Mouse (Mus musculus) ES-CJ7 (cell line): Measurements from ENCODE around the gene Rxra.

Experiments
- DNase-seq: peaks from one replicate; pipeline ENCODE4 v3.0.0; 2011; ENCODE audit warnings: low read depth, low spot score

The Rxra gene

DNA sequence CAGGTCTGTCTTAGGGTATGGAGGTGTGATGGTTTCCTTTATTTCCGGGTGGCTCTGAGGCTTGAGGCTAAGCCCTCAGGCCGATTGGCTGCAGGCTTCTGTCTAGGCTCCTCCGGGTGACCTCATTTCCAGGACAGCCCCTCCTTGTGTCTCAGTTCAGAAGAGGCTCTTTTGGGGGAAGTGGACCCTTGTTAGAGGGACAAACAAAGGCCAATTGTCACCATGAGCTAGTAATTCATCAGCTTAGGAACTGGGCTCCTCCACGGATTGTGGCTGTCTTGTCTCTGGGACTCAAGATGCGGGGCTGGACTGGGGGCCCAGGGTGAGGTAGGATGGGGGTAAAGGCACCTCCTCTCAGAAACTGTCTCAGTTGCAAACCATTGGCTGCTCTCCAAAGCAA, 5.5 kb upstream of the Rxra start:
- no peak for DNase-seq

DNA sequence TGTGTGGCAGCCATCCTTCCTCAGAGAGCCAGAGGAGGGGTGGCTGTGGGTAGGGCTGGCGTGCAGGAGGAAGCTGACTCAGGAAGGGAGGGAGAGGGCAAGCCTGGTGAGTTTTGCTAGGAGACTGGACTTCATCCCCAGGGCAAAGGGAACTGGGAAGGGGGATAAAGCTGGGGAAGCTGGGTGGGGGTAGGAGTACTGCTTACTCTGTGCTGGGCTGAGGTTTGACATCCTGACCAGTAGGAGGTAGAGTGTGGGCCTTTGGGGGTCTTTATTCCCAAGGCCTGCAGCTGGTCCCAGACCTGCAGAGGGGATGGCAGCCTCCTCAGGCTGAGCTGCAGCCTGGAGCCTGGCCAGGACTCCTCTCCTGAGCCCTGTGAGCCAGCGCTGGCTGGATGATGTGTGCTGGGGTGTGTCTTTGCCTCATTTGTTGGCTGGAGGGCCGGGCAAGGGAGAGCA, 4.6 kb upstream of the Rxra start:
- DNase-seq = no peak

DNA sequence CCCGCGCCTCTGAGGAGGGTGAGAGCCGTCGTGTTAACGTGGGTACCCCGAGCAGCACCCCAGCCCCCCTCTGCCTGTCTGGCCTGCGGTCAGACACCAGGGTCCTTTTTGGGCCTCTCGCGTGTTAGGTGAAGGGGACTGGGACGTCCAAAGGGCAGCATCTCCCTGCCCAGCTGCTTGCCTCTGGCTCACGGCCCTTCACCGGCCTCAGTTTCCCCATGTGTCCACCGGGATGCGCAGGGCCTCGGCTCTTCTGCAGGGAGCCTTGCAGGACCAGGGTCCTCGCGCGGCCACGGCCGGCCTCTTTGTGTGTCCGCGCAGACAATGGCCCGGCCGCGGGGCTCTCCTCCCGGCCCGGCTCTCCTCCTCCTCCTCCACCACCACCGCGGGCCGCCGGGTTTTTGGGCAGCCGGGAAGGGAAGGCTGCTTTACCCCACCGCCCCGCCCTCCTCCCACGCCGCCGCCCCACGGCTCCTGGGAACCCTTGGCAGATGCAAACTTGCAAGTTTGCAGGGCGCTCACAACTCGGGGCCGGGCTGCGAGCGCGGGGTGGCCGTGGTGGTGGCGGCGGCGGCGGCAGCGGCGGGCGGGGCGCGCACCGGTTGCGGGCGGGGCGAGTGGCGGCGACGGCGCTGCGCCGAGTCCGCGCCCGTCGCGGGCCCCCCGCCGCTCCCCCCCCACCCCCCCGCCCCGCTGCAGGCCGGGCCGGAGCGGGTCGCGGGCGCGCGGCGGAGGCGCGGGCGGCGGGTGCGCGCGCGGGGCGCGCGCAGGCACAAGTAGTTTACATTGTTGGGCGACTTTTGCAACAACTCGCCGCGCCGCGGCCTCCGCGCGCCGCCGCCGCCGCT, 462 bp downstream of the Rxra start:
- peak; percentile 16 for DNase-seq

DNA sequence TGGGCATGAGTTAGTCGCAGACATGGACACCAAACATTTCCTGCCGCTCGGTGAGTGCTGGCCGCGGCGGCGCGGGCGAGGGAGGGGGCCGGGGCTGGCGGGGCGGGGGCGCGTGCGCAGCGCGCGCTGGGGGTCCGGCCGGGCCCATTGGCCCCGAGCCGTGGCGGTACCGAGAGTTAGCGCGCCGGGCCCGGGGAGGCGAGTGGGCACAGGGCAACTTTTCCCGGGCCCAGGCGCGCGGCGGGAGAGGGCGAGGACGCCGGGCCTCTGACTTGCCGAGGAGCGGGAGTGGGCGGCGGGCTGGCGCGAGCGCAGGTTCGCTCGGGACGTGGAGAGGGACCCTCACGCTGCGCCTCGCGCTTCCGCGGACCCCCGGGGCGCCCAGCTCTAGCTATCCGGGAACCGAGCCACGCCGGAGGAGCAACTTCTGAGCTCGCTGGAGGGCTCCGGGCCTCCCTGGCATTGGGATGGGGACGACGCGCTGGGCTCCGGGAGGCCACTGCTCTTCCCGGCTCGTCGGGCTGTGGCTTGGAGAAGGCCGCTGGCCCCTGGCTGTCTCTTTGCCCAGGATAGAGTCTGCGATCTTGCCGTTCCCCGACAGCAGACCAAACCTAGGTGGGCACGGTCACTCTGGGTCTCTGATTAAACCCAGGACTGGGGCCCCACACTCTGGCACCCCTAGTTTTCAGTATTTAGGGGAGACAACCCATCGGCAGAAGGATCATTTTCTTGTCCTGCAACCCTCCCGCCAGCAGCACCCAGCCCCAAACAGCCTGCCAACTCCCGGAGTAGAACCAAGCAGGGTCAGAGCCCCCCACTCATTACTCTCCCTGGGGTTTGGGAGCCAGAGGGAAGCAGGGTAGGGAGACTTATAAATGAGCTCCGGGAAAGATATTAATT, 1.4 kb downstream of the Rxra start:
- DNase-seq = no peak

DNA sequence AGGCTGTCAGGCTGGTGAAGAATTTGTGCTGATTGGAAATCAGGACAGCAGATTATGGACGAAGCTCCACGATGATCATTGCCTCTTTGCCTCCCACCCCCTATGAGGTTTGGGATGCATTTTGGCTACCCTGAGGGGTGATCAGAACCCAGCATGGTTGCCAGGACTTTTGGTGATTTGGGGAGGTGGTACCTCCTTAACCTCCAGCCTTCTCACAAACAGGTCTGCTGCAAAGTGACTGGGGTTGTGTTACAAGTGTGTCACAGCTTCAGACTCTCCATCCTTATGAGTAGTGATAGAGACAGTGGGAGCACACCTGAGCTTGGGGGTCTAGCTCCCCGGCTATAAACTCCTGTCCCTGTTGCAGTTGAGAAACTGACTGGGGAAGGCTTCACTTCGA, 2.1 kb downstream of the Rxra start:
- DNase-seq = no peak

DNA sequence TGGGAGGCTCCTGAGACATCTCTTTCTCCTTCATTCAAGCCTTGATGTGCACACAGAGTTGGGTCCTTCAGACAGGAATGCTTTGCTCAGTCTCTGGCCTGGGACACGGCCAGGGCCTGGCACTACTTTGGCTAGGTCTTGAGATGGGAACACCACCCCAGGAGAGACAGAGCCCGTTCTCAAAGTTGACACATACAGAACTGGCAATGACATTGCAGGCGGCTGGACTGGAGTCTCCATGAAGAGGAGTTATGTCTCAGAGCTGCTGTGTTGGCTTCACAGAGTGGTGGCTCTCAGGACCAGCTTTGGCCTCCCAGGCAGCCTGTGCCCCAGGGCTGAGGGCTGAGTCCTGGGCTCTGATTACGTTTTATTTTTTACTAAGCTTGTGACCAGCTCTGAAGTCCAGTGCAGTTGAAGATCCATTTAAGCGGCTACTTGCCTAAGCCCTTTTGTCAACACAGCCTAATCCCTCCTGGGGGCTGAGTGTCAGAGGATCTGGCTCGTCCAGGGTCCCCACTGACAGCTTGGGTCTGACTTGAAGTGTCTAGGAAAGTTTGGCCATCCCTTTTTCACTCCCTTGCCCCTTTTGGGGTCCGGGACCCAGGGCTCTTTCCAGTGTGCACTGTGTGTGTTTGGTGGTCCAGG, 2.7 kb downstream of the Rxra start:
- no peak for DNase-seq

DNA sequence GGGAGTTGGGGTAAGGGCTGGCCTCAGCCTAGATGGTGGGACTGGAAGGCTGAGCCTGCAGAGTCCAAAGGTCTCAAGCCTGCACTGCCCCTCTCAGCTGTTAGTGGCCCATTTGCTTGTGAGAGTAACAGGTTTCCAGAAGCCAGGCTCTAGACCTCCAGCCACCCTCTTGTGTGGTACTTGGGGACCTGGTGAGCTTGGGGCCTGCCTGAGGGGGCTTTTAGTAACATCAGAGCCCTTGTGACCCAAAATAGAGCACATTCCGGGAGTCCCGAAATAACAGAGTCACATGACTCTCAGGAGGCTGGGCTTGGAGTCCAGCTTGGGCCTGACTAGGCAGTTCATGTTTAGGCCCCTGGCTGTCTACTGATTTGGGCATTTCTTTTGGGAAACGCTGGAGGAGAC, 3.4 kb downstream of the Rxra start:
- no peak for DNase-seq

DNA sequence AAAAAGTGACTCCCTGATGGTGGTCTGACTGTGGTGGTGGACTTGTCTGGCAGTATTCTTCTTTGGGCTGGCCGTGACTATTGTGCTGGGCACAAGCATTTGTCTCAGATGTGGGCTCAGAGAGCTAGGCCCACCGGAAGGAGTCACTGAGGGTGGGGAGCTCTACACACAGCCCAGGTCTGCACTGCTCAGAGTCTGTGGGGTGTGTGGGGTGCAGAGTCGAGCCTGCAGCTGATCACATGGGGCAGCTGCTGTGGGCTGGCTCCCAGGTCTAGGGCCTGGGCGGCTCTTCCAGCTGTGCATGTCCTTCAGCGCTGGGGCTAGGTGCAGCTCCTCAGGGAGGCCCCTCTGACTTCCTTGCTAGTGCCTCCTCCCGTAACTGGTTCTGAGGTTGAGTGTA, 3.8 kb downstream of the Rxra start:
- DNase-seq = no peak

DNA sequence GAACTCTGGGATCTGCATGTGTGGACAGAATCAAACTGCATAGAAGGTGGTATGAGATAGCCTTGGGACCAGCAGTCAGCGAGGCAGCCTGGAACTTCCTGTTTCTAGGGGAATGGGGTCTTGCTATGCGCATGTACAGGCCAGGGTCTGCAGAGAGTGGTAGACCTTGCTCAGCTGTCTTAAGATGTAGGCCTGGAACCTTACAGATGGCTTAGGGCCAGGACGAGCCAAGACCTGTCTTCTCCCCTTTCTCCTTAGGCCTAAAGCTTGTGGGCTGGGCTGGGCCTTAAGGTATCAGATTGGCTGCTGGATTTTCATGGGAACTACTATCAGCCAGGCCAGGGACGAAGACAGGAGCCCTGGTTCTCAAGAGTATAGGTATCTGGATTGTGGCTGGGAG, 4.4 kb downstream of the Rxra start:
- no peak for DNase-seq

DNA sequence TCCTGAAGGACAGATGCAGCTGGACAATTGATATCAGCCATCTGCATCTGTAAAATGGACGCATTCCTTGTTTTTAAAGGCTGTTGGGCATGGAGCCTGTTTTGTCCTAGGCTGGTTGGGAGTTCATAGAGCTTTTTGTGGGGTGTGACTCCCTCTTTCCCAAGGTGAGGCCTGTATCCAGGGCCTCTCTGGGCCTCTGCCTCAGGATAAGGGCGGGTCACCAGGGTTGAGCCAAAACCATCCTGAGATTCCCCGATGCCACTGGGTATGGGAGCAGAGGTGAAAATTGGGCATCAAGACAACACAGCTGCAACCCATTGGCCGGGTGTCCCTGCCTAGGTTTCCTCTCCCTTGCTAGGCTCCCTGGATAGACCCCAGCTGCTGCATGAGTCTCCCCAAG, 5.2 kb downstream of the Rxra start:
- no peak for DNase-seq

DNA sequence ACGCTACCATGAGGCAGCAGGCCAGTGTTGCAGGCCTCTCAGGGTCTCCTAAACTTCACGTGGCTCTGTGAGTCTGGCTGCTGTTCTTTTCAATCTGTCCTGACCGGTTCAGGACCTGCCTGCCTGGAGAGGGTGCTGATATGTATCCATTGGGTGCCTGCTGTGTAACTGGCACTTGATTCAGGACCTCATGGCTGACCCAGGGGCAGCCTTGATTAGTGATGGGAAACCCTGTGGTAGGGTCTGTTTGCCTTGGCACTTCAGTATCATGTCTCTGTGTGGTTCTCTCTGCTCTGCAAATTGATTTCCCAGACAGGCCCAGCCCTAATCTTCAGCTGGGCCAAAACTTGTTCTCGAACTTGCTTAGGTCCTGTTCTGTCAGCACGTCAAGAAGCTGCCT, 5.9 kb downstream of the Rxra start:
- DNase-seq = no peak

DNA sequence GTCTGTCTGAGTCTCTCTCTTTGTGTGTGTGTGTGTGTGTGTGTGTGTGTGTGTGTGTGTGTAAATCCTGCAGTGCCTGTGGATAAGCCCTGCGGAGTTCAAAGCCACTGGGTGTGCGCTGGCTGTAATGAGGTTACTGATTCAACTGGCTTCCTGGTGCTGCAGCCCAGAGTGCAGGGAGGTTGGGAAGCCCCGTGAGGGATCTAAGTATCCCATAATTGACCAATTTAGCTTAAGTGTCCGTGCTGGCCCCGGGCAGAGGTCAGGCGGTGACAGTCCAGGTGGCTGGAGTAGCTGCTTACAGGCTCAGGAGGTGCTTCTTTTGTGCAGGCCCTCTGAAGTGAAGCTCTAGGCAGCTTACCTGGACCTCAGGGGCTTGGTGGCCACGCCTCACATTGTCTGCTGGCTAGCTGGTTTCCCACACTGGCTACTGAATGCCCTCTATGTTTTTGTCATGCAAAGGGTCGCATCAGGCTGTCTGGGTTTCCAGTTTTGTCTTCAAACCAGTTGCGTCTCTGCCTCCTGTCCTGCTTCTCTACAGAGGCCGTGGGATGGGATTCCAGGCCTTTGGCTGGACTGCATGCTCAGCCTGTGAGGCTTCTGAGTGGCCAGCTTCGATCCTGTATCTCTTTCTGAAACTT, 7.9 kb downstream of the Rxra start:
- peak; percentile 39 for DNase-seq

DNA sequence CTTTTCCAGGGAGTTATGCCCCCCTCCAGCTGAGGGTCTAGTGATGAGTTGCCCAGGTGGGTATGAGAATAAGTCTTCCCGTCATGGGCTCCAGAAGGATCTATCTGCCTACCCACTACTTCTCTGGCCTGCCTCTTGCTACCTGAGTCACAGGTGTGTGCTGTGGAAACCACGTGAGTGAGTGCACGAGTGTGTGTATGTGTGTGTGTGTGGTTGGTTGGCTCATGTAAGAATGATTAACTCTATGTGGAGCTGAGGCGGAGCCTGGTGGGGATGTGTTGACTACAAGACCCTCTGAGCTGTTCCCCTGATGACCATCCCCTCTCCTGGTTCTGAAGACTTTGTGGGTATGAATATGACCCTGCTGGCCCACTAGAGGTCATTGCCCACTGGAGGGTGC, 9.7 kb downstream of the Rxra start:
- DNase-seq = no peak

DNA sequence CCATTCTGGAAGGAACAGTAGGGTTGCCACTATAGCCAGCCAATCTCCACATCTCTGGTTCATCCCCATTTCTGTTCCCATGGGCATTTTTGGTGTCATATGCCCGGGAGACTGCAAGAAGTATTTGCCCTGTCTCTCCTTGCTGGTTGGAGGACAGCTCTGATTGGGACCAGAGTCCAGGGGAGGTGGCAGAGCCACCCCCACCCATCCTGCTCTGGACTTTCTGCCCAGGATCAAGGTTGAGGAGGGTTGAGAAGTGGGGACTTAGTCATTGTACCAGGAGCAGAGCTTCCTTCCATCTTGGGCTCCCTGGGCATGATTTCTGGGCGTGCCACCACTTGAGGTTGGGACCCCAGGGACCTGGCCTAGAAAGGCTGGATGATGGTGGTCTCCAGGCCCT, 10.1 kb downstream of the Rxra start:
- DNase-seq = no peak

DNA sequence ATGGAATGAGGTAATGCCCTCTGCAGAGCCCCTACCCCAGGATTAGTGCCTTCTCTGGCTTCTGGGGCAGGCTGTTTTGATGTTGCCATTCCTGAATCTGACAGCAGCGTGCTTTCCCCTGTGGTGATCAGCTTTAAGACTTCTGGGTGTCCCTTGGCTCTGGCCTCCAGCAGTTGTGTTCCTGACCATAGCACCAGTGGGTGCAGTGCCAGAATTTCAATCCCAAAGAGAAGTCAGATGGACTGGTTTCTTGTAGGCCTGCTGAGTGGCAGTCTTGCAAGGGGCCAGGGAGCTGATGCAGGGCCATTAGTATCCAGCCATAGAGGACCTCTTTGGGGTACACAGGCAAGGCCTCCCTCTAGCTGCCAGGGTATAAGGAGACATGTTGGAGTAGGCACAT, 10.8 kb downstream of the Rxra start:
- DNase-seq = no peak

DNA sequence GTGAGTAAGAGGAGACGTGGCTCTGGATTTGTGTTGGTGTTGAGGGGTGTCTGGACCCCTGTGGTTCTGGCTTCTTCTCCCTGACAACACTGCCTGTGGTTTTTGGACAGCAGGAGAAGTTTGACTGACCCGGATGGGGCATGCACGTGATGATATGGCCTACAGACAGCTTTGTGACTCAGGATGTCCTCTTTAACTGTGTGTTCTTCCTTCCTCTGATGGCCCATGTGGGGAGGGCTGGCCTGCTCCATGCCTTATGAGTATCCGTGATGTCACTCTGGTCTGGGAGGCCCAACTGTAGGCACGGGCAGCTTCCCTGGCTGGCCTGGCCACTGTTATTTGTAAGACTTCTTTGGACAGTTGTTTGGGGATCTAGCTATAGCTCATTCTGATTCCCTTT, 11.7 kb downstream of the Rxra start:
- DNase-seq = no peak

DNA sequence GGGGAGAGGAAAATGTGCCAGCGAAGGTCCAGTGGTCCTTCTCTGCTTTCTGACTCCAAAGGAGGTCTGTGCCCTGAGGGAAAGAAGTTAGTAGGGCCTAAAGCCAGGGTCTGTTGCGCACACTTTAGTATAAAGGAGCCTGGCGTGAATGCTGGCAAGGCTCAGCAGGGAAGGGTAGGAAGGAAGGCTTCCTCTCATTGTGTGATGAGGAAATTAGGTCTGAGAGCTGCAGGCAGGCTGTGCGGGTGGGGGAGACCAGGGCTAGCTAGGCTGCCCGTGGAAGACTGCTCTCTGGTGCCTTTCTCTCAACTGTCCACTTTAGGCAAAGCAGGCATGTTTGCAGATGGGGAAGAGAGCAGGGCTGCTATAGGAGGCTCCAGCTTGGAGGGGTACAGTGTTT, 14.5 kb downstream of the Rxra start:
- DNase-seq = no peak

DNA sequence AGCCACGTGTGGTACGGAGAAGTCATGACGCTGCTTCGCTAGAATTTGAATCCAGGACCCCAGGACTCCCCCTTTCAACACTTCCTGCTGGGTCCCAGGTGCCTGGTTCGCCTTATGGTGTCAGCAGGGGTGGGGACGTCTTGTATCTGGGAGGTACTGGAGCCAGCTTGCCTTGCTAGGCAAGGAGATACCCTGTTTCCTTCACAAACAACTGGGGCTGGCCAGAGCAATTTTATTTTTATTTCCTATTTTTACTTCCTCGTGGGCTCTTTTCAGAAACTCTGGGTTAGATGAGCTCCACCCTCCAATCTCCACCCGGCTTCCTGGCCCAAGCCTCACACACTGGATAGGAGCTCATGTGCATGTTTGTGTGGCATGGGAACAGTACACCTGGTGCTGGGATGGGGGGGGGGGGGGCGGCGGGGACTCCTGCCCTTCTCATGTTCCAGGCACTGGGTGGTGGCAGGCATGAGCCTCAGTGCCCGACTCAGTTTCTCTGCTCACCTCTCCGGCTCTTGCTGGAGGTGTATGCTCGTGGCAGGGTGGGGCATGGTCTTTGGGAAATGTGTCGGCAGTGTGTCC, 15.0 kb downstream of the Rxra start:
- no peak for DNase-seq

DNA sequence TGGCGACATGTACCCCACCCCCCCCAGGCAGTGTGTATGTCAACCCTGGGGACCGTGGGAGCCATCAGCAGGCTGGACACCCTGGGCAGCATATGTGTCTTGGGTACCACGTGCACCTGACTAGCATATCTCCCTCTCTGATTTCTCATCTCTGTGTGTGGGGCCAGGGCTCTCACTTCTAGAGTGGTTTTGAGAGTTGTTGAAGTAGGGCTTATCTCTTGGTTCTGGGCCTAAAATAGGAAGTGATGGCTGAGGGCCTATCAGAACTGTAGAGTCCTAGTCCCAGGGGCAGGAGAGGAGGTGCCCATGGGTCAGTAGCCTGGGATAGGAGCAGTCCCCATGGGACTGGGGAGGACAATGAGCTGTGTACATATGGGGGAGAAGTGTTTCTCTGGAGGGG, 16.4 kb downstream of the Rxra start:
- no peak for DNase-seq

DNA sequence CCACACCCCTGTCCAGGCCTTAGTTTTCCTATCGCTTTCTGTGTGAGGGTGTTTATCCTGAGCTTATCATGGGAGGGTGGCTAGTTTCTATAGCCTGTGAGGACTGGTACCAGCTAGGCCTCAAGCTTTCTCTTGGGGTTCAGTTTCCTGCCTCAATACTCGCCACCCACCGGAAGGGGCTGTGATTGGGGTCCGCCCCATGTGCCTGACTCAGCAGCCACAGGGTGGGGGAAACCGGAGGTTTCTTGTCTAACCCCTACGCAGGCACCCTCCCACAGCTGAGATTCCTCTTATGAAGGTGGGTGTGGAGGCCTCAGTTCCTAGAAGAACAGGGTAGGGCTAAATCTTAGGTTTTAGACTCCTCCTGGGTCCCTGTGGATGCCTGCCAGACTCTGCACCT, 17.4 kb downstream of the Rxra start:
- DNase-seq = no peak

DNA sequence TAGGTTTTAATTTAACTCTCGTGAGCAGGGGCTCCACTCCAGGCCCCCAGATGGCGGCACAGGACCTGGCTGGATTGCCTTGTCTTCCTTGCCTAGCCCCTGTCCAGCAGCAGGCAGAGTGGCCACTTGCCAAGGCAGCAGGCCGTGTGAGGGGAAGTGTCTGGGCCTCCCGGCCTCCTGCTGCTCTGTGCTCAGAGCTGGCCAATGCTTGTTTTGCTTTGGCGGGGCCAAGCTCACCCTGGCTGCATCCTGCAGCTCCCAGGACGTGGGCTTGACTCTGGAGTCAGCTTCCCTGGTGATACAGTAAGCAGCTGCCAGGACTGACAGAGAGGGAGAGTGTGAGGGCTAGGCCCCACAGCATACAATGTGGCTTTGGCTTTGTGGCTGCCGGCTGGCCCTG, 23.3 kb downstream of the Rxra start:
- no peak for DNase-seq

DNA sequence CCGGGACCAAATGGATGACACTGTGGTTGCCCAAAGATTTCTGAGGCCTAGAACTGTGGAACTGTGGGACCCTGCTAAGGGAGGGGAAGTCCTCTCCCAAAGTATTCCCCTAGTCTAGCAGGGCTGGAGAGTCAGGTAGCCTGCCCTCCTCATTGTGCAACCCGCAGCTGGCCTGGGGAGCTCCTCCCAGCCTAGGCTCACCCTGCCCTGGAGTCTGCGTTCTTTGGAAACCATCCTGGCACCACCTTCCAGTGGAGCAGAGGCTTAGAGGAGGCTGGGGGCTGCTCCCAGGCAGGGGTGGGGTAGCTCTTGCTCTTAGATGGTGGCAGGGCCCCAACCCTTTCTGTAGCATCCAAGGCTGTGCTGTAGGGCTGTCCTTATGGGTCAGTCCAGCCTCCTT, 26.0 kb downstream of the Rxra start:
- DNase-seq = no peak
